Mouse (Mus musculus) forebrain, embryonic 14.5 days (tissue): Measurements from ENCODE around the gene Maco1. TPM values are rescaled to one million over a fixed set of nuclear protein-coding genes. Genes with fewer than 3 reads are reported as not detected.

Experiments
- ATAC-seq: fragments of 200-750 bp; cut with Nextera tagmentation; 2 replicates; pipeline ENCODE4 v1.8.0; 2017; ENCODE audit warnings: mild to moderate bottlenecking, moderate library complexity
- DNase-seq: peaks from one replicate; pipeline ENCODE4 v3.0.0-alpha.2; 2015; ENCODE audit warnings: low spot score
- H3K27ac ChIP-seq: fragments of 300-500 bp; sonication (generic); 2 replicates; pipeline ENCODE4 v1.5.1; 2014; ENCODE audit warnings: low read depth, mild to moderate bottlenecking, control low read depth, low read length, moderate library complexity
- H3K27me3 ChIP-seq: fragments of 300-500 bp; sonication (generic); replicated peaks from 2 replicates; pipeline ENCODE4 v1.6.1; 2014; ENCODE audit warnings: low read length, control low read depth, mixed read lengths; ENCODE audit not compliant: control insufficient read depth, insufficient read depth
- H3K36me3 ChIP-seq: fragments of 300-500 bp; sonication (generic); 2 replicates; pipeline ENCODE4 v1.6.1; 2014; ENCODE audit warnings: low read length, control low read depth; ENCODE audit not compliant: control insufficient read depth, insufficient read depth
- H3K4me1 ChIP-seq: fragments of 300-500 bp; sonication (generic); 2 replicates; pipeline ENCODE4 v1.6.1; 2014; ENCODE audit warnings: antibody characterized with exemption, low read length, control low read depth; ENCODE audit not compliant: control insufficient read depth, insufficient read depth
- H3K4me2 ChIP-seq: fragments of 300-500 bp; sonication (generic); 2 replicates; pipeline ENCODE4 v1.6.1; 2014; ENCODE audit warnings: mild to moderate bottlenecking, control low read depth, low read length
- H3K4me3 ChIP-seq: fragments of 300-500 bp; sonication (generic); 2 replicates; pipeline ENCODE4 v1.5.1; 2014; ENCODE audit warnings: low read depth, low read length, control low read depth
- H3K9ac ChIP-seq: fragments of 300-500 bp; sonication (generic); 2 replicates; pipeline ENCODE4 v1.6.1; 2014; ENCODE audit warnings: mild to moderate bottlenecking, low read length, control low read depth, moderate library complexity
- H3K9me3 ChIP-seq: fragments of 300-500 bp; sonication (generic); replicated peaks from 2 replicates; pipeline ENCODE4 v1.6.1; 2016; ENCODE audit warnings: low read length, control low read depth, mixed read lengths; ENCODE audit not compliant: control insufficient read depth
- WGBS: fragments of 180-500 bp; shearing (Covaris S2); extraction: QIAGEN DNeasy Blood & Tissue Kit; methylation state at CpG from one replicate; pipeline ENCODE4 v1.1.7; 2014; 5-methylcytosine and 5-hydroxymethylcytosine counted together
- polyA plus RNA-seq: library from polyadenylated mRNA; unstranded; fragments of >200 nt; fragmentation: Nextera tagmentation; extraction: Ambion mirVana; gene quantifications from 2 replicates; pipeline ENCODE4 v1.2.1, GENCODE M21; 2014

Maco1 gene
- polyA plus RNA-seq, 1 experiment from 2014 or later: 81.9 TPM

- peak; percentile 96 for ATAC-seq
- Histone ChIP-seq H3K27ac (peak overlapping the region; percentile 99), H3K9me3 (no peaks in the 10 kb centered on the region), H3K27me3 (no peaks in the 10 kb centered on the region), H3K4me3 (peak overlapping the region; percentile 98), H3K9ac (peak overlapping the region; percentile 99), H3K36me3 (no peaks in the 10 kb centered on the region), H3K4me2 (peak overlapping the region; percentile 66), H3K4me1 (peaks cover 16% of the 10 kb centered on the region)
- peak; percentile 96 for DNase-seq
- 1% methylated on average over 87 of the region's 91 CpGs for WGBS
Measured at GRCm38 (mm10) chr4:134853637-134854485, 716 bp upstream of the Maco1 start.

- Histone ChIP-seq H3K4me2 (peak overlapping the region; percentile 86), H3K4me3 (peak overlapping the region; percentile 98), H3K4me1 (peaks cover 16% of the 10 kb centered on the region), H3K36me3 (no peaks in the 10 kb centered on the region), H3K9me3 (no peaks in the 10 kb centered on the region), H3K27me3 (no peaks in the 10 kb centered on the region), H3K9ac (peak overlapping the region; percentile 99), H3K27ac (peak overlapping the region; percentile 99)
- ATAC-seq (peak; percentile 26), DNase-seq (peak; percentile 48)
- 0% methylated on average over 46 of the region's 106 CpGs for WGBS
Measured at GRCm38 (mm10) chr4:134852438-134853255, 498 bp downstream of the Maco1 start.

GRCm38 (mm10) chr4:134851876-134852275 is 1.3 kb downstream of the Maco1 start:
- Histone ChIP-seq H3K4me1 (peaks cover 16% of the 10 kb centered on the region), H3K9me3 (no peaks in the 10 kb centered on the region), H3K9ac (peak overlapping the region; percentile 99), H3K27ac (no peak overlapping the region), H3K27me3 (no peaks in the 10 kb centered on the region), H3K4me2 (peak overlapping the region; percentile 86), H3K4me3 (peak overlapping the region; percentile 98), H3K36me3 (no peaks in the 10 kb centered on the region)
- DNase-seq: peak; percentile 40
- 11% methylated on average over 14 of the region's 14 CpGs for WGBS
- no peak for ATAC-seq

- no peak for DNase-seq
- ATAC-seq: no peak
- H3K4me2 ChIP-seq: peak overlapping the region; percentile 86
- no peaks in the 10 kb centered on the region for H3K27me3 ChIP-seq
- peak overlapping the region; percentile 98 for H3K4me3 ChIP-seq
- peak overlapping the region; percentile 99 for H3K9ac ChIP-seq
- no peaks in the 10 kb centered on the region for H3K36me3 ChIP-seq
- no peak overlapping the region for H3K27ac ChIP-seq
- H3K9me3 ChIP-seq: no peaks in the 10 kb centered on the region
- H3K4me1 ChIP-seq: peaks cover 16% of the 10 kb centered on the region
- 28% methylated on average over 2 of the region's 2 CpGs for WGBS
Measured at GRCm38 (mm10) chr4:134851236-134851635, 1.9 kb downstream of the Maco1 start.

GRCm38 (mm10) chr4:134850551-134850950 is 2.6 kb downstream of the Maco1 start:
- Histone ChIP-seq H3K4me3 (0 out of 2 replicates have a peak overlapping the region, but pooled peaks have one; percentile 98), H3K4me2 (peak overlapping the region; percentile 86), H3K9ac (no peak overlapping the region), H3K36me3 (no peaks in the 10 kb centered on the region), H3K4me1 (peaks cover 16% of the 10 kb centered on the region), H3K27ac (no peak overlapping the region), H3K27me3 (no peaks in the 10 kb centered on the region), H3K9me3 (no peaks in the 10 kb centered on the region)
- 73% methylated on average over 4 of the region's 4 CpGs for WGBS
- no peak for ATAC-seq
- DNase-seq: no peak

GRCm38 (mm10) chr4:134847587-134847986 is 5.6 kb downstream of the Maco1 start:
- no peak overlapping the region for H3K9ac ChIP-seq
- no peaks in the 10 kb centered on the region for H3K27me3 ChIP-seq
- H3K36me3 ChIP-seq: no peaks in the 10 kb centered on the region
- H3K9me3 ChIP-seq: no peaks in the 10 kb centered on the region
- no peak overlapping the region for H3K4me2 ChIP-seq
- no peak overlapping the region for H3K27ac ChIP-seq
- DNase-seq: no peak
- 88% methylated on average over 4 of the region's 4 CpGs for WGBS
- no peak overlapping the region for H3K4me3 ChIP-seq
- no peak for ATAC-seq
- peaks cover 16% of the 10 kb centered on the region for H3K4me1 ChIP-seq

- no peak for DNase-seq
- Histone ChIP-seq H3K27ac (no peak overlapping the region), H3K4me3 (no peak overlapping the region), H3K4me1 (no peaks in the 10 kb centered on the region), H3K9me3 (no peaks in the 10 kb centered on the region), H3K27me3 (no peaks in the 10 kb centered on the region), H3K9ac (no peak overlapping the region), H3K4me2 (no peak overlapping the region), H3K36me3 (no peaks in the 10 kb centered on the region)
- ATAC-seq: no peak
- 87% methylated on average over 4 of the region's 4 CpGs for WGBS
Measured at GRCm38 (mm10) chr4:134843566-134843965, 9.6 kb downstream of the Maco1 start.

- 92% methylated on average over 1 of the region's 1 CpGs for WGBS
Measured at GRCm38 (mm10) chr4:134840231-134840630, 12.9 kb downstream of the Maco1 start.

More at GRCm38 (mm10) chr4:134840231-134840630, 12.9 kb downstream of the Maco1 start:
- Histone ChIP-seq H3K9me3 (no peaks in the 10 kb centered on the region), H3K4me1 (no peaks in the 10 kb centered on the region), H3K4me3 (no peak overlapping the region), H3K27me3 (no peaks in the 10 kb centered on the region), H3K4me2 (no peak overlapping the region), H3K36me3 (peaks cover 11% of the 10 kb centered on the region), H3K9ac (no peak overlapping the region), H3K27ac (no peak overlapping the region)
- no peak for DNase-seq
- no peak for ATAC-seq
